Mouse (Mus musculus) CH12.LX (cell line): ENCODE measurements at regions not wholly inside any gene's neighbourhood (a gene's known extent, or its start where the extent isn't known, plus 50 kb on each side); places are given as distances from the start of the nearest gene placed in this dataset.

ENCODE experiments used
- DNase-seq: peaks from one replicate; pipeline ENCODE4 v3.0.0-alpha.2; 2013; ENCODE audit errors: extremely low read depth
- H3K27ac ChIP-seq: 2 replicates; pipeline ENCODE4 v1.5.1; 2012; ENCODE audit warnings: low read depth, mild to moderate bottlenecking, control low read depth, moderate library complexity; ENCODE audit not compliant: insufficient read depth
- H3K27me3 ChIP-seq: replicated peaks from 2 replicates; pipeline ENCODE3; 2012; ENCODE audit warnings: inconsistent platforms
- H3K36me3 ChIP-seq, 2 experiments: replicated peaks in 1 of 2; 2 replicates each; pipeline versions ENCODE3 to v1.6.1; 2012; ENCODE audit warnings: inconsistent platforms in 1 of 2, low read length in 1 of 2, mild to moderate bottlenecking in 1 of 2, mixed read lengths in 1 of 2, moderate library complexity in 1 of 2; ENCODE audit not compliant: control insufficient read depth in 1 of 2, insufficient read depth in 1 of 2
- H3K4me1 ChIP-seq, 2 experiments: 2 replicates each; pipeline ENCODE4 v1.6.1; 2012; ENCODE audit warnings: inconsistent platforms in 1 of 2, moderate library complexity in 1 of 2; ENCODE audit not compliant: insufficient read depth in 2 of 2, control insufficient read depth in 1 of 2
- H3K4me2 ChIP-seq: 2 replicates; pipeline ENCODE4 v1.6.1; 2012; ENCODE audit warnings: low read depth, mild to moderate bottlenecking, control low read depth; ENCODE audit not compliant: poor library complexity, insufficient read depth, severe bottlenecking
- H3K4me3 ChIP-seq, 3 experiments: fragments of 150-350 bp in 1 of 3; sonication (generic) in 1 of 3; replicated peaks in 1 of 3; 2 replicates each; pipeline versions ENCODE3 to v1.5.1; 2011 to 2012; ENCODE audit warnings: low read depth in 2 of 3, low read length in 2 of 3, mild to moderate bottlenecking in 2 of 3, moderate library complexity in 2 of 3, control low read depth in 1 of 3, improper control_type of control experiment in 1 of 3, inconsistent platforms in 1 of 3, mixed read lengths in 1 of 3; ENCODE audit not compliant: poor library complexity in 1 of 3
- H3K79me2 ChIP-seq: replicated peaks from 2 replicates; pipeline ENCODE4 v1.6.1; 2012; ENCODE audit warnings: mild to moderate bottlenecking, moderate library complexity; ENCODE audit not compliant: control insufficient read depth, poor library complexity, insufficient read depth, severe bottlenecking; ENCODE audit errors: extremely low read depth
- H3K9ac ChIP-seq: 2 replicates; pipeline ENCODE4 v1.6.1; 2012; ENCODE audit warnings: low read depth, mild to moderate bottlenecking, control low read depth, moderate library complexity; ENCODE audit not compliant: insufficient read depth
- H3K9me3 ChIP-seq: replicated peaks from 2 replicates; pipeline ENCODE3; 2012; ENCODE audit warnings: low read length, inconsistent platforms, mixed read lengths
- CHD1 ChIP-seq: IDR thresholded peaks from 2 replicates; pipeline ENCODE4 v1.6.1; 2012; ENCODE audit warnings: low read depth, low read length, improper control_type of control experiment, inconsistent platforms
- CTCF ChIP-seq, 2 experiments: IDR thresholded peaks in 1 of 2; conservative IDR thresholded peaks in 1 of 2; 2 replicates each; pipeline ENCODE4 v1.5.1; 2011 to 2012; ENCODE audit warnings: low read depth in 2 of 2, low read length in 2 of 2, improper control_type of control experiment in 1 of 2, inconsistent platforms in 1 of 2, mild to moderate bottlenecking in 1 of 2, moderate library complexity in 1 of 2
- ETS1 ChIP-seq: conservative IDR thresholded peaks from 2 replicates; pipeline ENCODE4 v1.6.1; 2012; ENCODE audit warnings: low read depth, mild to moderate bottlenecking, inconsistent platforms, low read length, improper control_type of control experiment, moderate library complexity
- HCFC1 ChIP-seq: IDR thresholded peaks from 2 replicates; pipeline ENCODE4 v1.6.1; 2012; ENCODE audit warnings: low read depth, mild to moderate bottlenecking, inconsistent platforms, low read length, improper control_type of control experiment
- IRF4 ChIP-seq: IDR thresholded peaks from 2 replicates; pipeline ENCODE4 v1.6.1; 2014; ENCODE audit warnings: low read depth, mild to moderate bottlenecking, inconsistent platforms, low read length, improper control_type of control experiment
- MAFK ChIP-seq: IDR thresholded peaks from 2 replicates; pipeline ENCODE4 v1.6.1; 2011; ENCODE audit warnings: low read length, improper control_type of control experiment; ENCODE audit not compliant: insufficient replicate concordance
- NELFE ChIP-seq: IDR thresholded peaks from 2 replicates; pipeline ENCODE4 v1.6.1; 2011; ENCODE audit warnings: low read depth, low read length, improper control_type of control experiment
- POLR2A ChIP-seq: IDR thresholded peaks from 2 replicates; pipeline ENCODE4 v1.6.1; 2011; ENCODE audit warnings: low read depth, mild to moderate bottlenecking, improper control_type of control experiment, low read length
- POLR2AphosphoS2 ChIP-seq: IDR thresholded peaks from 2 replicates; pipeline ENCODE4 v1.6.1; 2011; ENCODE audit warnings: low read depth, low read length, improper control_type of control experiment
- RCOR1 ChIP-seq: conservative IDR thresholded peaks from 2 replicates; pipeline ENCODE4 v1.6.1; 2012; ENCODE audit warnings: low read depth, mild to moderate bottlenecking, inconsistent platforms, low read length, improper control_type of control experiment
- SIN3A ChIP-seq: IDR thresholded peaks from 2 replicates; pipeline ENCODE4 v1.6.1; 2012; ENCODE audit warnings: low read length, improper control_type of control experiment, inconsistent platforms
- SMC3 ChIP-seq: IDR thresholded peaks from 2 replicates; pipeline ENCODE4 v1.6.1; 2011; ENCODE audit warnings: low read depth, low read length, improper control_type of control experiment
- UBTF ChIP-seq: IDR thresholded peaks from 2 replicates; pipeline ENCODE4 v1.6.1; 2012; ENCODE audit warnings: low read depth, mild to moderate bottlenecking, inconsistent platforms, low read length, improper control_type of control experiment, moderate library complexity
- USF1 ChIP-seq: IDR thresholded peaks from 2 replicates; pipeline ENCODE4 v1.6.1; 2014; ENCODE audit warnings: low read depth, mild to moderate bottlenecking, inconsistent platforms, low read length, improper control_type of control experiment
- dilution Hi-C: fragments of 300-500 bp; cut with MboI; formaldehyde crosslinking; loops from 2 replicates; pipeline ENCODE4 v1.14.3; 2020; ENCODE audit warnings: low sequenced_read_pairs; ENCODE audit not compliant: extremely low pct_unique_long_range_greater_than_20kb, extremely low pct_ligation_motif_present
- in situ Hi-C: fragments of 300-500 bp; cut with MboI; formaldehyde crosslinking; loops from 3 replicates; pipeline ENCODE4 v1.14.3; 2019; ENCODE audit warnings: low sequenced_read_pairs, low pct_ligation_motif_present, low pct_unique_long_range_greater_than_20kb, mixed read lengths

- H3K4me2 ChIP-seq, result no peak overlapping the region
- in situ Hi-C loops (loop anchor here (25.0 kb wide), 3 partner anchors 109 to 266 kb away; partner anchors contain the start of gene Efnb1), dilution Hi-C loops (no loop called here)
- H3K4me1 ChIP-seq, result no peaks in the 10 kb centered on the region
- no peak for DNase-seq
- H3K4me3 ChIP-seq, result no peak overlapping the region
- TF ChIP-seq MAFK (no peak), HCFC1 (no peak), POLR2A (no peak), ETS1 (no peak), UBTF (no peak), NELFE (no peak), SIN3A (no peak), CTCF (conservative IDR thresholded peaks at IDR 0.05 in 1 of 2, IDR thresholded peaks at IDR 0.05 in 1 of 2; ENCODE audit: low read depth in 2 of 2, low read length in 2 of 2) (no peak), RCOR1 (no peak), CHD1 (no peak)
- H3K79me2 ChIP-seq, result no peaks in the 10 kb centered on the region
- H3K9ac ChIP-seq, result no peak overlapping the region
- H3K27ac ChIP-seq, result no peak overlapping the region
- no peaks in the 10 kb centered on the region for H3K36me3 ChIP-seq
- H3K9me3 ChIP-seq, result no peaks in the 10 kb centered on the region
- no peaks in the 10 kb centered on the region for H3K27me3 ChIP-seq
Measured at GRCm38 (mm10) chrX:99403521-99404149, 67.4 kb downstream of the Pja1 start.

- TF ChIP-seq CTCF (conservative IDR thresholded peaks at IDR 0.05 in 1 of 2, IDR thresholded peaks at IDR 0.05 in 1 of 2; ENCODE audit: low read depth in 2 of 2, low read length in 2 of 2) (peak; percentile 43 to 45; a peak in 3 of 4 replicates), ETS1 (no peak), USF1 (no peak), POLR2AphosphoS2 (no peak), CHD1 (no peak), IRF4 (no peak), SMC3 (peak; percentile 32)
- Histone ChIP-seq H3K4me3 (no peak overlapping the region), H3K4me2 (no peak overlapping the region), H3K4me1 (no peaks in the 10 kb centered on the region), H3K9me3 (no peaks in the 10 kb centered on the region), H3K36me3 (no peaks in the 10 kb centered on the region), H3K27me3 (no peaks in the 10 kb centered on the region), H3K27ac (no peak overlapping the region), H3K79me2 (no peaks in the 10 kb centered on the region), H3K9ac (no peak overlapping the region)
- DNase-seq, result peak; percentile 14
- in situ Hi-C loops (loop anchor here (25.0 kb wide), 3 partner anchors 109 to 266 kb away; partner anchors contain the start of gene Efnb1), dilution Hi-C loops (no loop called here)
Measured at GRCm38 (mm10) chrX:99402841-99403520, 68.1 kb downstream of the Pja1 start.
